Mouse (Mus musculus) regulatory T cell (primary cell): ENCODE results near the gene Ccdc181.
"Not testable (repeated sequence)": the region's sequence is repeated elsewhere in the genome, so short reads cannot be mapped to it uniquely, and the experiment has no call there.

Experiments used
- in situ Hi-C: fragments of 300-600 bp; cut with MboI, MseI; formaldehyde crosslinking; loops from one replicate; pipeline ENCODE4 v1.15.1; 2025; ENCODE audit warnings: high pct_unique_total_duplicates

Ccdc181 gene

GRCm38 (mm10) chr1:164275455-164275954 is at the start of gene Ccdc181:
Gene Ccdc181 (plus strand): TSS chr1:164275585.
- in situ Hi-C loops = no loop called here

GRCm38 (mm10) chr1:164231937-164232570 is 43.3 kb upstream of the Ccdc181 start:
- in situ Hi-C loops = not testable (repeated sequence)

GRCm38 (mm10) chr1:164233447-164233846 is 41.9 kb upstream of the Ccdc181 start:
- in situ Hi-C loops = no loop called here

DNA sequence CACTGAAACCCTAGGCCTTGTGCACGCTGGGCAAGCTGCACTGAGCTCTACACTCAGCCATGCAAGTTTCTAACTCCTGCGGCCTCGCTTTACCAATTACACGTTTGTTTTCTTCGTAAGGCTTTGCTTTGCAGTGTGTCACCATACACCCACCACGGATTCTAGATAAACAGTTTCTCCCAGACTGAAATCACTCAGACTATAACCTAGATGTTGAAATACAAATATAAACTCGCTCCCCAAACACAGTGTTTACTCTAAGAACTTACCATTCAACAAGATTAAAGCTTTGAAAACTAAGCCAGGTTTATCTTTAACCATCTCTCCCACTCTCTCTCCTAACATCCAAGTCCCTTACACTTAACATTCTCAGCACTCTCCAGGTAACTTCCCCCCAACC is 40.3 kb upstream of the Ccdc181 start:
- in situ Hi-C loops = no loop called here

- in situ Hi-C loops = no loop called here
These were observed 39.3 kb upstream of the Ccdc181 start for GRCm38 (mm10) chr1:164236078-164236477.

GRCm38 (mm10) chr1:164241494-164241893 is 33.9 kb upstream of the Ccdc181 start:
- in situ Hi-C loops = no loop called here

- in situ Hi-C loops = no loop called here
These were observed 32.6 kb upstream of the Ccdc181 start for GRCm38 (mm10) chr1:164242809-164243208.

GRCm38 (mm10) chr1:164247442-164247841 is 27.9 kb upstream of the Ccdc181 start:
- in situ Hi-C loops = no loop called here

DNA sequence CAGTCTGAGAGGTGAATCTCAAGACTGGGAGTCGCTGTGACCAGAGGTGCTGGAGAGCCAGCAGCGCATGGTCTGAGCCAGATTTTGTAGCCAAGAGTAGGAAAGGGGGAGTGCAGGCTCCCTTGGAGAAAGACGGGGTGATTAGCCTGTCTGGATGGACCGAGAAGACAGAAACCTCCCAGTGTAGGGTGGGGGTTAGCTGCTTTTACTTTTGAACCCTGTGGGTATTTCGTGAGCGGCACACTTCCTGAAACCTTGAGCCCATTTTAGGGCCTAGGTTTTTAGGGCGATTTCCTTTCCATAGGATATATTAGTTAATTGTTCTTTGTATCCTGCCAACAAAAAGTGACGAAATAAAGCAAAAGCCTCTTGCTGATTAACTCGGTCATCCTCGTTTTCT is 27.4 kb upstream of the Ccdc181 start:
- in situ Hi-C loops = no loop called here

DNA sequence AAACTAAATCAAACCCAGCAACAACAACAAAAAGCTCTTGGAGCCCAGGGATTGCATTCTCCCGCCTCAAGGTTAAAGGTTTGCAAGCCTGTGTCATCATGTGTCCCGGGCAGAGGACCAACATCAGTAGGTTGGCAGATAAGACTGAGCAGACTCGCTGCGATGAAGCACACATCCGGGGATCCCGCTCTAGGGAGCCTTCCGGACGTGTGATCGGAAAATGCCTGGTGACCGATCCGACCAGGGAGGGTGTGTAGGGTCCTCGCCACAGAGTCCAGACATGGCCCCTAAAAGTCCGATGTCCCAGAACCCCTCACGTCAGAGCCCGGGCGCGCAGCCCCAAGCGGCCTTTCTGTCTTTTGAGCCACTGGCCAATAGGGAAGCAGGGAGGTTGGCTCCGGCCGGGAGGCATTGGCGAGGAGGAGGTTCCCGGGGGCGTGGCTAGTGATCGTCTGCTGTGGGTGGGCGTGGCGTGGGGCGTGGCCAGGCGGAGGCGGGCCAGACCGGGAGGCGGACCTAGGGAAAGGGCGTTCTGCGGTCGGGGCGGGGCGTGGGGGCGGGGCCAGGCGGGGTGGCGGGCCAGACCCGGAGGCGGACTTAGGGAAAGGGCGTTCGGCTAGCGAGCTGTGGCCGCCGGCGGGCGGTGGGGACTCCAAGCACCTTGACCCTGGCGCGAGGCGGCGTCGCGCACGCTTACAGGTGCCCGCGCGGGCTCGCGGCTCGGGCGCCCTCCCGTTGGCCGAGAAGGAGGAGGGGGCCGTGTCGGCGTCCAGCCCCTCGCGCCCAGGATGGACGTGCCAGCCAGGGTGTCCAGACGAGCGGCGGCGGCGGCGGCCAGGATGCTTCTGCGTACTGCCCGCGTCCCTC is 26.7 kb upstream of the Ccdc181 start, which contains the start of gene Slc19a2:
TSS of gene Slc19a2 (plus strand) at position 582 of the 867 bp plus-strand sequence.
- in situ Hi-C loops = no loop called here

- in situ Hi-C loops = no loop called here
These were observed 26.1 kb upstream of the Ccdc181 start for GRCm38 (mm10) chr1:164249332-164249711.

DNA sequence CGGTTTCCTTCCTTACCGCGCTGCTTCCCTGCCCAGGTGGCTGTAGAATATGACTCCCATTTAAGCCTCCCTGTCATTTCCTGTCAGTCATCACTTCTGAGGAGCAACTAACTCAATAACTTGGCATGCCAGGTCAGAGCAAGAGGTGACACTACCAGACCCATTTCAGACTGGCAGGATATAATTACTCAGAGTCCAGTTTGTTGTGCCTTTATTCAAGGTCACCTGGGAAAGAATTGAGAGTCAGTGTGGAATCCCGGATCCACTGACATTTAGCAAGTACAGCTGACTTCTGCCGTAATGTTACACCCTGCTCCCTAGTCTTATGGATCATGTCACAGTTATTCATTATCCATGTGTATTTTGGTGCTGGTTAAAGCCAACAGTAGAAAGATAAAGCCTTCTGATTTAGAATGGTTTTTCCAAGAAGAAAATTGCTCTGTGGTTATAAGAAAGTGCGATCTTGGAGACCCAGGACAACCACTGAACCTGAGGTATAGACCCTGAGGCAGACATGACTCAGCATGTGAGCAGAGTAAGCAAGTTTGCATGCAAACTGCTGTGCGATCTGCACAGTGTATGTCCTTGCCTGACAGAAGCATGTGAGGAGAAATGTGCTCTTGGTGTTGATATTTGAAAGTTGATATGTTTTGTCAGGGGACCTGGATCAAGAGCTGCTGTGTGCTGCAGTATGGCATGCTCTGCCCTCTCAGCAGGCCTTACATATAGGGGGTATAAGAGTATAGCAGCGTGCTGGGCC is 24.8 kb upstream of the Ccdc181 start:
- in situ Hi-C loops = loop anchor here (5.0 kb wide), 1 partner anchor 1447 kb away; no protein-coding TSS in a partner anchor

DNA sequence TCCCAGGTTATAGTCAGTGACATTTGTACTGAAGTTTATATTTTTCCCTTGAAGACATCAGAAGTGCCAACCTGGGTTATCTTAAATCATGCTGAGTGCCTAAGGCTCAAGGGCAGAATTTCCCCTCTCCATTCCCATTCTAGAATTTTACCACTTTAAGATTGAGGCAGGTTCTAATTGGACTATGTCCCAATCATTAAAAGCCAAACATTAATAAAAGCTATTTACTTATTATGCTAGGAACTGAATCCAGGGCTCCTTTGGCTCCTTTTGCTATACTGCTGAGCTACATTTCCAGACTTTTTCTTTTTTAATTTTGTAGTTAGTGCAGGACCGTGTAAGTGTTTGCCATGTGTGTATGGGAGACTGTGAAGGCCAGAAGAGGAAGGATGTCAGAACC is 23.9 kb upstream of the Ccdc181 start:
- in situ Hi-C loops = loop anchor here (5.0 kb wide), 1 partner anchor 1446 kb away; no protein-coding TSS in a partner anchor

DNA sequence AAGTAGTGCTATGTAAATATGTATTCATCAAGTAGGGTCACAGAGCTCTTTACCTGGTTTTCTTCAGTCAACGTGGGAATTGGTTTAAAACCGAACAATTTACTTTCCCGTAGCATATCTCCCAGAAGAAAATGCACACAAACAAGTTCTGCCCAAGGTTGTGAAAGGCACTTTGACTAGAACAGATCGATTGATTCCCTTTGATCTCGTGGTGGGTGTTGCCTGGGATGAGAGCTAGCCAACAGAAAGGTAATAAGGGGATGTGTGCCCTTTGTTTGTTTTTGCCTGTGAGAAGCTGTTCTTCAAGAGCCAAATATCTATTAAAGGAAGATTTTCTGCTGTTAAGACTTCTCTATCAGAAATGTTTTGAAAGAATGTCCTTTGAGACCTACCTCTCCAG is 22.8 kb upstream of the Ccdc181 start:
- in situ Hi-C loops = loop anchor here (5.0 kb wide), 1 partner anchor 1445 kb away; no protein-coding TSS in a partner anchor

DNA sequence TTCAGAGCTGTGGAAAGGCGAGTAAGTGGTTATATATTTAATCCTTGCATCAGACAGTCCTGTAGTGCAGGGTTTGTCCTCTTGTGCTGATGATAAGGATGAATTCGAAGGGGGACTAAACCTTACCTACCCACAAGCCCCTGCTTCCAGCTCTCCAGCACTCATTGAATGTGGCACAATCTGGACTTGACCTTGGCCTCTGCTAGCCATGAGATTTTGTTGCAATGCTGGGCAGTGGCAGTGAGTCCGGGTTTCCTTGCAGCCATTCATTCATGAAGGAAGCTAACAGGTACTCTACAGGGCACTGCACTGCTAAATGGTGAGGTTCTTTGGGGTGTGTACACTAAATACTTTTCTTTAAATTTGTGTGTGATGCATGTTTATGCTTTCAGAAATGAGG is 20.5 kb upstream of the Ccdc181 start:
- in situ Hi-C loops = loop anchor here (5.0 kb wide), 1 partner anchor 1442 kb away; no protein-coding TSS in a partner anchor

DNA sequence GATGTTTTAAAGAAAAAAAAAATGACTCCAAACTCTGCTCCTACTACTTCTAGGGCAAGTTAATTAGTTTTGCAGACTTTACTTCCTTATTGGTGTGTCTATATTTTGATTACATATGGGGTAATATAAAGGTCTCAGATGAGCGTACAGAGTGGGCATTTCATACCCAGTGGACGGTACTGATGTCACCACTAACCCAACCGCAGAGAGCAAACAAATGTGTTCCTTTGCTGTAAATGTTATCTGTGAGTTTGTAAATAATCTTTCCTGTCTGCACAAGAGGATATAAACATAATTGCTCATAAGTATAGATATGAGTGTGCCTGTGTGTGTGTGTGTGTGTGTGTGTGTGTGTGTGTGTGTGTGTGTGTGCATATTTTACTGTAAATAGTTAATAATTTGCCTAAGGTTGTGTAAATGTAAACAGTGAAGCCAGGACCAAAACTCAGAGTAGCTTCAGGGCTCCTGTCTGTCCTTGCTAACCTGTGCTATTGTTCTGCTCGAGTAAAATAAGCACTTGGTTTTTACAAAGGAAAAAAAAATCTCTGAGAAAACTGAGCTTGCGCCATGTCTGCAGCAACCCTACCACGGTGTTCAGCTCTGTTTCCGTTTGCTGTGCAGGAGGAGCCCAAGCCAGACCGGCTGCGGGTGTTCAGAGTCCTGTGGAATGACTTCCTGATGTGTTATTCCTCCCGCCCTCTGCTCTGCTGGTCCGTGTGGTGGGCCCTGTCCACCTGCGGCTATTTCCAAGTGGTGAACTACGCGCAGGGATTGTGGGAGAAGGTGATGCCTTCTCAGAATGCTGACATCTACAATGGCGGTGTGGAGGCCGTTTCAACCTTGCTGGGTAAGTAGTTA is 15.0 kb upstream of the Ccdc181 start:
- in situ Hi-C loops = no loop called here

DNA sequence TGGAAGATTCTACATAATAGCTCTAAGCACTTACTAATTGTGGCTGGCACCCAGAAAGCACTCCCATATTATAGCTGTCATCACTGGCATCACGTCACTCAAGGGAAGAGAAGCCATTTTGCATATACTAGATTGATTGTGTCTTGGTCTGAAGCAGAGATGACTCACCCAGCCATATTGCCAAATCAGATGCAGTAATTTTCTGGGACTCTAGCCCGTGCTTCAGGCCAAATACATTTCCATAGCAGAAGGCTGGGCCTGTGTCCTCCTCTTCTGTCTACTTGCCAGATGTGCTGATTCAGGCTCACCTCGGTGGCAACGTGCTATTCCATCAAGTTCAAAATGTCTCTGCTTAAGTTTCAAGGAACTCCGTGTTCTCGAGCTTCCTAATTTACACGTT is 13.8 kb upstream of the Ccdc181 start:
- in situ Hi-C loops = no loop called here

- in situ Hi-C loops = no loop called here
These were observed 4.4 kb upstream of the Ccdc181 start for GRCm38 (mm10) chr1:164270941-164271340.

GRCm38 (mm10) chr1:164273659-164274058 is 1.7 kb upstream of the Ccdc181 start:
- in situ Hi-C loops = no loop called here

DNA sequence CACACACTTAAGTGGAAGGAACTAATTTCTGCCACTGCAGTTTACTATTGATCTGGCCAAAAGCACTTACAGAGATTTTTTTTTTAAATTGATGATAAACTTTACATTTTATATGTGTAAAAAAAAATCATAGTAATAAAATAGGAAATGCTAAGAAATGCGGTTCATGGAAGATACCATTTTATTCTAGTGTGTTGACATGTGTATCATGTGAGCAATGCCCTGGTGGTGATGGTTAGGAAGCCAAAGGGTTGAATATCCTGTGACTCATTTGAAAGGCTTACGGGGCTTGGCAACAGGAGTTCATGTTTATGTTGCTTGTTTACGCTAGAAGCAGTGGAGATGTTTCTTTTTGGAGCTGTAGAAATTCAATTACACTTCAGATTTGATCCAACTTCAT is 1.2 kb downstream of the Ccdc181 start:
- in situ Hi-C loops = no loop called here

DNA sequence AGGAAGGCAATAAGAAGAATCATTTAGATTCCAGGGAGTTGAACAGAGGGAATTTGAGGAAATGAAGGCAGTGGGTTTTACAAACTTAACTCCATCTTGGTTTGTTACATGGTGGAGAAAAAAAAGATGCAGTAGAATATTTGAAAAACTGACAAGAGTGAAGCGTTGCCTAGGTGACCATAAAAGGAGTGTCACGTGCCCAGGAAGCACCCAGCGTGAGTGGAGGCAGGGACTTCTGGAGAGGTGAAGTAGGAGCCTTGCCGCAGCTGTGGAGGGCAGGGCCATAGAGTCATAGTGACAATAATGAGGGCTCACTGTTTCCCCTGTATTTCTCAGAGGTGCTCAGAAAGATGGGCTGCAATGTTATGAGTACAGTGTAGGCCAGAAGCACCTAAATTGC is 3.9 kb downstream of the Ccdc181 start:
- in situ Hi-C loops = no loop called here
